Mouse (Mus musculus) olfactory bulb, adult 2 months (tissue): ENCODE results near the gene Afmid. TPM values are rescaled to one million over a fixed set of nuclear protein-coding genes. Genes with fewer than 3 reads are reported as not detected.
A peak's percentile ranks its signal among the peaks of the same experiment; 100 is the strongest.

ENCODE experiments used
- H3K27ac ChIP-seq: fragments of 200-500 bp; 2 replicates; pipeline ENCODE4 v1.5.1; 2012; ENCODE audit warnings: low read depth, low read length; ENCODE audit not compliant: insufficient read depth
- H3K4me1 ChIP-seq: fragments of 200-500 bp; 2 replicates; pipeline ENCODE4 v1.6.1; 2012; ENCODE audit warnings: low read length; ENCODE audit not compliant: control insufficient read depth, insufficient read depth
- H3K4me3 ChIP-seq: fragments of 200-500 bp; 2 replicates; pipeline ENCODE4 v1.5.1; 2012; ENCODE audit warnings: mild to moderate bottlenecking, low read depth, low read length, moderate library complexity; ENCODE audit not compliant: insufficient read depth
- CTCF ChIP-seq: fragments of 200-500 bp; IDR thresholded peaks from 2 replicates; pipeline ENCODE4 v1.5.1; 2012; ENCODE audit warnings: low read depth, mild to moderate bottlenecking, low read length, moderate library complexity; ENCODE audit not compliant: insufficient read depth
- POLR2A ChIP-seq: fragments of 200-500 bp; IDR thresholded peaks from 2 replicates; pipeline ENCODE4 v1.6.1; 2012; ENCODE audit warnings: mild to moderate bottlenecking, low read depth, low read length, moderate library complexity; ENCODE audit not compliant: insufficient read depth
- WGBS: fragments of 180-500 bp; shearing (Covaris S2); methylation state at CpG from one replicate; pipeline ENCODE4 v1.1.7; 2018; 5-methylcytosine and 5-hydroxymethylcytosine counted together
- polyA plus RNA-seq: library from polyadenylated mRNA; stranded (reverse); fragments of >200 nt; gene quantifications from 2 replicates; pipeline ENCODE4 v1.2.4, GENCODE M21; 2012; ENCODE audit warnings: low replicate concordance; ENCODE audit not compliant: missing spikeins, insufficient read depth, insufficient read length

Afmid gene
- polyA plus RNA-seq, 1 experiment = not detected

DNA sequence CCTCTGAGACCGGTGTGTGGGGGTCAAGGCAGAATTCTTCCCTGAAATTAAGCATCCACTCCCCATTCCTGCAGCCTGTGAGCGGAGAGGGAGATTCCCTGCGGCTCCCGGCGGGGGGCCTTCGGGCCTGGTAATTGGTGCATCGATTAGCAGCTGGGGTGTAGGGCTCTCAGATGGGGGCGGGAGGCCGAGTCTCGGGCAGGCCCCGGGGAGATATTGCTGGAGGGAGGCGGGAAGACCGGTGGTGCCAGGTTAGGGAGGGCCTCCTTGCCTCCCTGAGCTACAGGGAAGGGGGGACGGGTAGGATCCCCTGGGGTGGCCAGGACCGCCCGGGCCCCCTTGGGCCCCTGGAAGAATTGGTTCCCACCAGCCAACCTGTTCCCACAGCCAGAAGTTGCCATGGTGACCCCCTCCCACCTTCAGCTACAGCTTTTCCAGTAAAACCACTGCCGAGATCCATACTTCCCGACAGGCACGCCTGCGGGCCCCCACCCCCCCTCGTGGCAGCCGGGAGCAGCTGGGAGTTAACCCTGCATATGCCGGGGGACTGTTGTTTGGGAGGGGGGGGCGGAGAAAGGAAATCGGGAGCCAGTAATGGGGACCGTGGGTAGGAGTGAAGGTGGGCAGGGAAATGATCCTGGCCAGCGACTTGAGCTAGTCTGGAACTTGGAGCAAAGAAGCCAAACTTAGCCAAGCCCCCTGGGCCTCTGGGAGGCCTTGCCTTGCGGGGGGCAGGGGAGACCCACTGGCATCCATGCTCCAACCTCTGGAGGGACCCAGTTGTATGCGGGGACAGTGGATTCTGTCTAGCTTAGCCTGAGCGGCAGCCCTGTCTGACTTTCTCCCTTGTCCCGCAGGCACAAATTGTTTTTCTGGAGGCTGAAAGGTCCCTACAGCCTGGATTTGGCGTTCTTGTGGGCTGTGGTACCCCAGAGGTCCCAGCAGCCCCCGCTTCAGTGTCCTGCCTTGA lies 63.4 kb downstream of the Afmid start:
- peaks cover 26% of the 10 kb centered on the region for H3K4me1 ChIP-seq
- no peak overlapping the region for H3K27ac ChIP-seq
- TF ChIP-seq CTCF (no peak), POLR2A (no peak)
- H3K4me3 ChIP-seq = peak overlapping the region; percentile 16
- WGBS = 13% methylated on average over 33 of the region's 33 CpGs

Other genes starting within 250 kb of the Afmid start
- gene Tnrc6c, start 171.6 kb upstream of the Afmid start, polyA plus RNA-seq = not detected in 2 replicates
- gene Tmc8, start 43.8 kb upstream of the Afmid start, polyA plus RNA-seq = not detected in 2 replicates
- gene Tmc6, start 43.7 kb upstream of the Afmid start, polyA plus RNA-seq = 606 TPM in 1 of 2 replicates, not detected in the other
- gene 6030468B19Rik, start 28.3 kb upstream of the Afmid start, polyA plus RNA-seq = not detected in 2 replicates
- not detected in 2 replicates for gene Gm20708, start 16.3 kb upstream of the Afmid start, polyA plus RNA-seq
- gene Syngr2, start 16.3 kb upstream of the Afmid start, polyA plus RNA-seq = not detected in 2 replicates
- gene Tk1, start 168 bp downstream of the Afmid start, polyA plus RNA-seq = not detected in 2 replicates
- gene Birc5, start 23.3 kb downstream of the Afmid start, polyA plus RNA-seq = not detected in 2 replicates
- gene Tmem235, start 34.8 kb downstream of the Afmid start, polyA plus RNA-seq = not detected in 2 replicates
- gene Tha1, start 47.6 kb downstream of the Afmid start, polyA plus RNA-seq = not detected in 2 replicates
- gene Socs3, start 144.1 kb downstream of the Afmid start, polyA plus RNA-seq = not detected in 2 replicates
- not detected in 2 replicates for gene Pgs1, start 160.4 kb downstream of the Afmid start, polyA plus RNA-seq